Mouse (Mus musculus) lung, postnatal 14 days (tissue): ENCODE results near the gene Tbx6.
A peak's percentile ranks its signal among the peaks of the same experiment; 100 is the strongest.

ENCODE experiments used
- DNase-seq: peaks from one replicate; pipeline ENCODE4 v3.0.0; 2021

Tbx6 gene

GRCm38 (mm10) chr7:126795387-126796317 is 14.4 kb downstream of the Tbx6 start:
- no peak for DNase-seq

- DNase-seq: no peak
Measured at GRCm38 (mm10) chr7:126796350-126796932, 15.2 kb downstream of the Tbx6 start.

DNA sequence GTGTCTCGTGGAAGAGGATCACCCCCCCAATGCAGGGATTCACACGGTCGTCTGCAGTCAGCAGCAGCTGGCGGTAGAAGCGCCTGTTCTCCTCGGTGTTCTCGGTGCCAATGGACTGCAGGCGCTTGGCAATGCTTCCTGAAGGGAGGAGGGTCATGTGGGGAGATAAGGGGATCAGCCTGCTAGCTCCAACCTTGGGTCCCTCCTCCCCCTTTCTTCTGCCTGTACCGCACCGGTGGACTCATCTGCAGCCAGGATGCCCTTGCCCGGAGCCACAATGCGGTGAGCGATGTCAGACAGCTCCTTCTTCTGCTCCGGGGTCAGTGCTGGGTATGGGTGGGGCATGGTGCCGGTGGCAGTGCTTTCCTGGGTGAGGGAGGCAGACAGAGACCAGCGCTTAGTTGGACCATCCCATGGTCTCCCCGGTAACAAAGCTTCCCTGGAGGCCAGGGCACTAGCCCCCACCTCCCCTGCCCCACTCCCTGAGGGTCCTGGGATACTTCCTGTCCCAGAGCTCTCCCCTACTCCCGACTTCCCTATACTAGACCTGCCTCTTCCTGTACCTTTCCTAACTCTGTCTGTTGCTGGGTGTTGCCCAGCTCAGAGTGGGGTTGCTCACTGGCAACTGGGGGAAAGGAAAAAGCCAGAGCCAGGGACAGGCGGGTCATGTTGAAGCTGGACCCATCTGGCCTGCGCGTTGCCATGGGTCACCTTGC is 16.3 kb downstream of the Tbx6 start, which contains the start of gene Fam57b:
TSS of gene Fam57b (plus strand) at position 258 of the 716 bp plus-strand sequence.
- DNase-seq: no peak

DNA sequence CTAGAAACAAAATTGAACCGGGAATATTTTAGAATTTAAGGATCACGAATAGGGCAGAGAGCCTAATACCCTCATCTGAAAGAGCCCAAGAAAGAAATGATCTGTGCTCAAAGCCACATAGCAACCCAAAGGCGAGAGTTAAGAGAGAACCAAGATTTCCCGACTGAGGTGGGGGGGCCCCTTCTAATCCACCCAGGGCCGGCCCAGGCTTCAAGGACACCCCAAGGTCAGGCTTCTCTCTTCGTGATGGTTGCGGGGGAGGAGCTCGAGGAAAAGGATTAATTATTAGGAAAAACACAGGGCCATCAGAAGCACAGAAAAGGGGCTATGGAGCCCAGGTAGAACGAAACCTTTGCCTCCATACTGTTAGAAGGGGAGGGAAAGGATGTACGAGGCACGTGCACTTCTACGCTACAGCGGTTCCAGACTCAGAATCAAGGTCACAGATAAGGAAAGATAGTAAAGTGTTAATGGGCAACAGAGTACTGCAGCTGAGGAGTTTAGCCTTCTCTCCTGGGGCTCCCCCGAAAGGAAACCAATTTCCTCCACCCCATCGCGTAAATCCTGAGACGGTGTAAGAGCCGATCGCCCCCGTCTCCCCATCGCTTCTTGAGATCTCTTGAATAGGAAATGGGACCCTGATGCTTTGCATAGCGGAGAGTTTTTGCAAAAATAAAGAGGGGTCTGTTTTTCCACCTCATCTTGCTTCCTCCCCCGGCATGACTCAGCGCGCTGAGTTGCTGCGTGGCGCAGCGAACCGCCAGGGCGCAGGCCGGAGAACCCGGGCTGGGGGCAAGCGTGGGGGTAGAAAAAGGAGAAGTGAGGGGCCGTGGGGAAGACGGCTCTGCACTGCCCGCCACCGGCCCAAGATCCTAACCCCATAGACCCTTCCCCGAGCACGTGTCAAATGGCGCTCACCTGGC is 17.1 kb downstream of the Tbx6 start:
- DNase-seq: no peak

DNA sequence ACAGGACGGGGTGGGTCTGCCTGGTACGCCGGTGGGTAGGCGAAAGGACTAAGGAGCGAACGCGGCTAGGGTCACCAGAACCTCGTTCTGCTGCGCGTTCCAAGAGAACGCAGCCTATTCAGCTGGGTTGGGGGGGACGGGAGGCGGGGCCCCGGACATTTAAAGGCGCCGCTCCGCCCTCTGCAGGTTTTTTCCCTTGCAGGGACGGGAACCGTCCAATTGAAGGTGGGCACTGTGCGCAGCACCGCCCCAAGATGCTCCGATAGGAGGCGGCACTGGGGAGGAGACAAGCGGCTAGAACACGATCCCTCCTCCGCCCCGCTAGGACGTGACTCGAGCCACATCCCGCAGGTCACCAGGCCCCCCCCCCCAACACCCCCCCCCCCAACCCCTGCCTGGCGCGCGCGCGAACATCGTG is 17.8 kb downstream of the Tbx6 start:
- peak; percentile 97 for DNase-seq

- DNase-seq: no peak
Measured at GRCm38 (mm10) chr7:126799468-126800268, 18.4 kb downstream of the Tbx6 start.

DNA sequence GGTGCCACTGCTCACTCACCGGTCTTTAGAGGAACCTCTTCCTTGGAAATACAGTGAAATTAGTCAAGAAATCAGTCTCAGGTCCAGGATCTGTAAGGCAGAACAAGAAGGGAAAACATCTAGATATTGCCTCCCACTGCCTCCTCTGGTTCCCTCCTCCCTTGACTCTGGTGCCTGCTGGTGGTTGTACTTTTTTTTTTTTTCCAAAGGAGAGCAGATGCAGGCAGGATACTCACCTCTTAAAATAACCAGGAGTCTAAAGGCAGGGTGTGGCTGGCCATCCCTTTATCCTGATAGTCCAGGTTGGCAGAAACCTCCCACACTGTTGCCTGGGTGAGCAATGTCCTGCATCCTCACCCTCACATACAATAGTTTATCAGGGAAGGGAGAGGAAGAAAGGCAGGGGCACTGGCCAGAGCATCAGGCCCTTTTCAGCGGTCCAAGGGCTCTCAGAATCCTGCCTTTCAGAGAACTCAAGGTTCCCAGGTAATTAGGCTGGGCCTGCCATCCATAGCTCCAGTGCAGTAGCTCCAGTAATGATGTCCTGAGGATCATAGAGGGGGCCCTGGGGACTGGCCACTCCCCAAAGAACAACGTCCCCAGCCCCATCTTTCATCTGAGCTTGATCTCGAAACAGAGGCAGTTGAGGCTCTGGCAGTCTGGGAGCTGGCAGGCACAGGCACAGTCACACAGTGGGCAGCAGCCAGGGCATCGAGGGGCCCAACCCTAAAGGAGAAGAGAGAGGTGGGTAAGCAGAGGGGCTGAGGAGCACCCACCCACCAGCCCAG is 19.2 kb downstream of the Tbx6 start:
- no peak for DNase-seq

DNA sequence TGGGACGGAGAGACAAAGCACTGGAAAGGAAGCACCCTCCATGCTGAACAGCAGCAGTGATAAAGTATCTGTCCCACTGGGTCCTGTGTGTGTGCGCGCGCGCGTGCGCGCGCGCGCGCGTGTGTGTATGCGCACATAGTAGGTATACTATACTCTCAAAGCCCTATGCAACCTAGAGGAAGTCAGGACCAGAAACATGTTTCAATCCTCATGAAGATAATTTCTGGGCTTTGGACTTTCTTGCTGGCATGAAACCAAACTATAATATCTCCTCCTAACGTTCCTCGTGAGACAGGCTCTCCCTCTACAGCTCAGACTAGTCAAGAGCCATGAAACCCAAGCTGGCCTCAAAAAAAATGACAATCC is 19.8 kb downstream of the Tbx6 start:
- no peak for DNase-seq

DNA sequence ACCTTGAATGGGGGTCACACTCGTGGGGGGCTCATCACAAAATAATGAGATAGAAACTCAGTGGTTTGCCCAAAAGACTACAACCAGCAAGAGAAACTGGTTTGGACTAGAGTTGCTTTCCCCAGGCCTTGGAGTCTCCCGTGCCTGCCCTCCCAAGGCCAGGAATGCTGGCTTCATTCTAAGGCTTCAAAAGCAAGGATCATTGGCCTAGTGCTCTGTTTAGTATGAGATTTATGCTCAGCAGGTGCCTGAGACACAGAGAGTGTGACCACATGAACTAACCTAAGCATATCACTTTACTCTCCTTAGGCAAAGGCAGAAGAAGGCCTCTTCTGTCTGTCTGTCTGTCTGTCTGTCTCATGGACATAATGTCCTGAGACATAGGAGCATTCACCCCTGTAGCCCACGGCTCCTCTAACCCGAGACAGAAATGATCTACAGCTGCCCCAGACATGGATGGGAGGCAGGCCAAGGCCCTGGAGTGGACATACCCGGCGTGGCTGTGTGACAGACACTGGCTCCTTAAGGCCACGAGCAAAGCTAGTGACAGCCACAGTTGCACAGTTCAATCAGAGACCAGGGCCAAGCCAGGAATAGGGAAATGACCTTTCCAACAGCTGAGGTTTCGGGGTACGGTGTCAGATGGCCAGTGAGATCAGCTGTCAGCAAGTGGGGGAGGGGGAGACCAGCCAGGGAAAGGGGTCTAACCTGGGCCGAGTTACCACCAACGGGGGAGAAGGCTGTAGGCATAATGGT is 21.0 kb downstream of the Tbx6 start:
- DNase-seq: no peak

DNA sequence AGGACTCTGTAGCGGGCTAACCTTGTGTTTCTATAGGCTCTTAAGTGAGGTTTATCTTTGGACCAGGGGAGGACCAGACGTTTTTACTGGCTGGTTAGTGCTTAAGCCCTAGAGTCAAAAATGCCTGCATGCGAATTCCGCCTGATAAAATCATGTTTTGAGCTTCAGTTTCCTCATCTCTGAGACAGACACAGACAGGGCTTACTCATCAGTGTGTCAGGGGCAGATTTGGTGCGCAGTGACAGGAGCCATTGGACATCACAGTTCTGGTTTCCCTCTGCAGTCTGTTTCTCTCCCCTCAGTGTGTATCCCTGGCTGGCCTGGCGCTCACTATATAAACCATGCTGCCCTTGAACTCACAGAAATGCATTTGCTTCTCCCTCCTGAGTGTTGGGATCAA is 21.9 kb downstream of the Tbx6 start:
- no peak for DNase-seq

GRCm38 (mm10) chr7:126803751-126804150 is 22.5 kb downstream of the Tbx6 start:
- DNase-seq: no peak

- DNase-seq: peak; percentile 51
Measured at GRCm38 (mm10) chr7:126806956-126807355, 25.7 kb downstream of the Tbx6 start.

DNA sequence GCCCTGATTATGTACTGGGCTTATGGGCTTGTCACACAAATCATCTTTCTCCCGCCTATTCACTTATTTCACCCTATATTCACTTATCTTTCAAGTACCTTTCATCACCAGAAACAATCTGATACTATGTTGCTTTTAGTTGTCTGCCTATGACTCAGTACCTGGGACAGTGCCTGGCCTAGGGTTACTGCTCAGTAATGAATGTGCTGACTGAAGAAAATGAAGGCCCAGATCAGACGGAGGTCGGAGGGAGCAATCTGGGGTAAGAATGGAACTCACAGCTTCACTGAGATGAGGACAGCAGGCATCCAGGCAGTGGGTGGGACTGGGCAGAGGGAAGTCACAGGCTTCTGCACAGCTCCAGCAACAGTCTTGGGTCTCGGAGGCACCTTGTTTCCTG is 26.1 kb downstream of the Tbx6 start:
- no peak for DNase-seq

GRCm38 (mm10) chr7:126808703-126809455 is 27.6 kb downstream of the Tbx6 start:
- peak; percentile 83 for DNase-seq

GRCm38 (mm10) chr7:126809723-126810369 is 28.6 kb downstream of the Tbx6 start:
- no peak for DNase-seq

GRCm38 (mm10) chr7:126815726-126816222 is 34.5 kb downstream of the Tbx6 start:
- no peak for DNase-seq

- DNase-seq: no peak
Measured at GRCm38 (mm10) chr7:126816494-126816893, 35.2 kb downstream of the Tbx6 start.

DNA sequence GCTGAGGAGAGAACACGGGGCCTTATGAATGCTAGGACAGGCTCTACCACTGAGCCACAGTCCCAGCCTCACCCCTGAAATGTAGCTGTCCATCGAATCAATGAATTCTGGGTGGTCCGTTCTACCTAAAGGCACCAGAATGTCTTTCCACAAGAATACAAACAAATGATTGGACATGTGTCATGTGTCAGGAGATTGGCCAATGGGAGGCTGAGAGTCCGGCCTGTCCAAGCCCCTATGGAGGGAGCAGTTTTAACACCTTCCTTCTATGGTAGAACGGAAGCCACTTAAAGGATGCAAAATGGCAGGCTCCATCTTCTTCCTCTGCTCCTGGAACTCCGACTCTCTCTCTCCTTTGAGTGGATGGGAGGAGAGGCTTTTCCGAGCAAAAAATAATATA is 36.3 kb downstream of the Tbx6 start:
- DNase-seq: no peak

DNA sequence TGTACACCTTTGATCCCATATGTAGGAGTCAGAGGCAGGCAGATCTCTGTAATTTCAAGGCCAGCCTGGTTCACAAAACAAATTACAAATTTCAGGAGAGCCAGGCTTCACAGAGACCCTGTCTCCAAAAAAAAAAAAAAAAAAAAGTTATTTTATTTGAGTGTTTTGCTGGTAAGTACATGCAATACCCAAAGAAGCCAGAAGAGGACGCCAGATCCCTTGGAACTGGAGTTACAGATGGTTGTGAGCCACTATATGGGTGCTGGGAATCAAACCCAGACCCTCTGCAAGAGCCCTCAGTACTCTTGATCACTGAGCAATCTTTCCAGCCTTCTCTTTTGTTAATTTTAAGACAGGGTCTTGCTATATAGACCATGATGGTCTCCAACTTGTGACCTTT is 37.5 kb downstream of the Tbx6 start:
- DNase-seq: no peak
